Mouse (Mus musculus) CH12.LX (cell line): ENCODE results near the gene Itpk1. TPM values are rescaled to one million over a fixed set of nuclear protein-coding genes. Genes with fewer than 3 reads are reported as not detected.

Experiments
- DNase-seq: peaks from one replicate; pipeline ENCODE4 v3.0.0-alpha.2; 2013; ENCODE audit errors: extremely low read depth
- H3K27ac ChIP-seq: 2 replicates; pipeline ENCODE4 v1.5.1; 2012; ENCODE audit warnings: low read depth, mild to moderate bottlenecking, control low read depth, moderate library complexity; ENCODE audit not compliant: insufficient read depth
- H3K27me3 ChIP-seq: replicated peaks from 2 replicates; pipeline ENCODE3; 2012; ENCODE audit warnings: inconsistent platforms
- H3K36me3 ChIP-seq, 2 experiments: replicated peaks in 1 of 2; 2 replicates each; pipeline versions ENCODE3 to v1.6.1; 2012; ENCODE audit warnings: inconsistent platforms in 1 of 2, low read length in 1 of 2, mild to moderate bottlenecking in 1 of 2, mixed read lengths in 1 of 2, moderate library complexity in 1 of 2; ENCODE audit not compliant: control insufficient read depth in 1 of 2, insufficient read depth in 1 of 2
- H3K4me1 ChIP-seq, 2 experiments: 2 replicates each; pipeline ENCODE4 v1.6.1; 2012; ENCODE audit warnings: inconsistent platforms in 1 of 2, moderate library complexity in 1 of 2; ENCODE audit not compliant: insufficient read depth in 2 of 2, control insufficient read depth in 1 of 2
- H3K4me2 ChIP-seq: 2 replicates; pipeline ENCODE4 v1.6.1; 2012; ENCODE audit warnings: low read depth, mild to moderate bottlenecking, control low read depth; ENCODE audit not compliant: poor library complexity, insufficient read depth, severe bottlenecking
- H3K4me3 ChIP-seq, 3 experiments: fragments of 150-350 bp in 1 of 3; sonication (generic) in 1 of 3; replicated peaks in 1 of 3; 2 replicates each; pipeline versions ENCODE3 to v1.5.1; 2011 to 2012; ENCODE audit warnings: low read depth in 2 of 3, low read length in 2 of 3, mild to moderate bottlenecking in 2 of 3, moderate library complexity in 2 of 3, control low read depth in 1 of 3, improper control_type of control experiment in 1 of 3, inconsistent platforms in 1 of 3, mixed read lengths in 1 of 3; ENCODE audit not compliant: poor library complexity in 1 of 3
- H3K79me2 ChIP-seq: replicated peaks from 2 replicates; pipeline ENCODE4 v1.6.1; 2012; ENCODE audit warnings: mild to moderate bottlenecking, moderate library complexity; ENCODE audit not compliant: control insufficient read depth, poor library complexity, insufficient read depth, severe bottlenecking; ENCODE audit errors: extremely low read depth
- H3K9ac ChIP-seq: 2 replicates; pipeline ENCODE4 v1.6.1; 2012; ENCODE audit warnings: low read depth, mild to moderate bottlenecking, control low read depth, moderate library complexity; ENCODE audit not compliant: insufficient read depth
- H3K9me3 ChIP-seq: replicated peaks from 2 replicates; pipeline ENCODE3; 2012; ENCODE audit warnings: low read length, inconsistent platforms, mixed read lengths
- E2F4 ChIP-seq: IDR thresholded peaks from 2 replicates; pipeline ENCODE4 v1.6.1; 2011; ENCODE audit warnings: low read depth, low read length, improper control_type of control experiment; ENCODE audit not compliant: insufficient replicate concordance
- ELF1 ChIP-seq: IDR thresholded peaks from 2 replicates; pipeline ENCODE4 v1.6.1; 2014; ENCODE audit warnings: low read depth, mild to moderate bottlenecking, inconsistent platforms, low read length, improper control_type of control experiment
- ETS1 ChIP-seq: conservative IDR thresholded peaks from 2 replicates; pipeline ENCODE4 v1.6.1; 2012; ENCODE audit warnings: low read depth, mild to moderate bottlenecking, inconsistent platforms, low read length, improper control_type of control experiment, moderate library complexity
- HCFC1 ChIP-seq: IDR thresholded peaks from 2 replicates; pipeline ENCODE4 v1.6.1; 2012; ENCODE audit warnings: low read depth, mild to moderate bottlenecking, inconsistent platforms, low read length, improper control_type of control experiment
- JUND ChIP-seq: conservative IDR thresholded peaks from 2 replicates; pipeline ENCODE4 v1.6.1; 2011; ENCODE audit warnings: low read depth, low read length, improper control_type of control experiment
- MEF2A ChIP-seq: IDR thresholded peaks from 2 replicates; pipeline ENCODE4 v1.6.1; 2014; ENCODE audit warnings: low read depth, mild to moderate bottlenecking, inconsistent platforms, low read length, improper control_type of control experiment, borderline replicate concordance
- MYC ChIP-seq: IDR thresholded peaks from 2 replicates; pipeline ENCODE4 v1.6.1; 2011; ENCODE audit warnings: low read depth, mild to moderate bottlenecking, improper control_type of control experiment, low read length
- PAX5 ChIP-seq: IDR thresholded peaks from 2 replicates; pipeline ENCODE4 v1.6.1; 2012; ENCODE audit warnings: low read length, inconsistent platforms, mixed read lengths
- POLR2A ChIP-seq: IDR thresholded peaks from 2 replicates; pipeline ENCODE4 v1.6.1; 2011; ENCODE audit warnings: low read depth, mild to moderate bottlenecking, improper control_type of control experiment, low read length
- SMC3 ChIP-seq: IDR thresholded peaks from 2 replicates; pipeline ENCODE4 v1.6.1; 2011; ENCODE audit warnings: low read depth, low read length, improper control_type of control experiment
- USF1 ChIP-seq: IDR thresholded peaks from 2 replicates; pipeline ENCODE4 v1.6.1; 2014; ENCODE audit warnings: low read depth, mild to moderate bottlenecking, inconsistent platforms, low read length, improper control_type of control experiment
- dilution Hi-C: fragments of 300-500 bp; cut with MboI; formaldehyde crosslinking; loops from 2 replicates; pipeline ENCODE4 v1.14.3; 2020; ENCODE audit warnings: low sequenced_read_pairs; ENCODE audit not compliant: extremely low pct_unique_long_range_greater_than_20kb, extremely low pct_ligation_motif_present
- in situ Hi-C: fragments of 300-500 bp; cut with MboI; formaldehyde crosslinking; loops from 3 replicates; pipeline ENCODE4 v1.14.3; 2019; ENCODE audit warnings: low sequenced_read_pairs, low pct_ligation_motif_present, low pct_unique_long_range_greater_than_20kb, mixed read lengths
- polyA plus RNA-seq: library from polyadenylated mRNA; unstranded; fragments of >175 nt; gene quantifications from 2 replicates; pipeline ENCODE4 v1.2.1, GENCODE M21; 2012; ENCODE audit warnings: low read depth; ENCODE audit not compliant: insufficient read length
- total RNA-seq, 2 experiments: library from RNA; depleted of rRNA; stranded (reverse); fragments of 300-350 nt in 1 of 2; fragments of >200 nt in 1 of 2; gene quantifications; 2 replicates each; pipeline ENCODE4 v1.2.3; 2012 to 2014

Gene Itpk1
- total and polyA plus RNA-seq, 3 experiments = 14.0 to 25.1 (median 19.2) TPM

GRCm38 (mm10) chr12:102643316-102643715 lies 61.4 kb downstream of the Itpk1 start:
- Histone ChIP-seq H3K4me2 (no peak overlapping the region), H3K27me3 (no peaks in the 10 kb centered on the region), H3K4me3 (no peak overlapping the region), H3K79me2 (peaks cover 5% of the 10 kb centered on the region; the same call in 1 of the 2 replicates), H3K9me3 (no peaks in the 10 kb centered on the region), H3K4me1 (peaks cover 39 to 80% of the 10 kb centered on the region in 2 experiments), H3K36me3 (peaks cover 0 to 22% of the 10 kb centered on the region in 2 experiments), H3K27ac (no peak overlapping the region)
- dilution Hi-C loops (no loop called here), in situ Hi-C loops (loop anchor here (10.0 kb wide), 1 partner anchor 51 kb away; no protein-coding TSS in a partner anchor)
- DNase-seq = no peak
- TF ChIP-seq JUND (no peak), MEF2A (no peak), PAX5 (no peak)
- TF ChIP-seq, all 38 proteins: peak for 0
- no peak overlapping the region for H3K9ac ChIP-seq

GRCm38 (mm10) chr12:102640436-102641163 lies 64.1 kb downstream of the Itpk1 start:
- no peak overlapping the region for H3K4me2 ChIP-seq
- TF ChIP-seq SMC3 (no peak), HCFC1 (no peak)
- no peak overlapping the region for H3K9ac ChIP-seq
- H3K27me3 ChIP-seq = no peaks in the 10 kb centered on the region
- H3K4me1 ChIP-seq = peaks cover 20 to 53% of the 10 kb centered on the region in 2 experiments
- dilution Hi-C loops = no loop called here
- in situ Hi-C loops = loop anchor here (10.0 kb wide), 1 partner anchor 54 kb away; no protein-coding TSS in a partner anchor
- no peak overlapping the region for H3K4me3 ChIP-seq
- H3K27ac ChIP-seq = no peak overlapping the region
- H3K79me2 ChIP-seq = no peaks in the 10 kb centered on the region
- H3K36me3 ChIP-seq = peaks cover 0 to 40% of the 10 kb centered on the region in 2 experiments
- no peaks in the 10 kb centered on the region for H3K9me3 ChIP-seq
- DNase-seq = no peak

- dilution Hi-C loops = no loop called here
Observed at GRCm38 (mm10) chr12:102638878-102639277, 65.9 kb downstream of the Itpk1 start.

More at GRCm38 (mm10) chr12:102638878-102639277, 65.9 kb downstream of the Itpk1 start:
- no peaks in the 10 kb centered on the region for H3K79me2 ChIP-seq
- no peak for DNase-seq
- no peak for TF ChIP-seq SMC3
- TF ChIP-seq POLR2A = no peak
- TF ChIP-seq MYC = no peak
- TF ChIP-seq ETS1 = no peak
- no peak for TF ChIP-seq E2F4
- no peak for TF ChIP-seq USF1
- TF ChIP-seq HCFC1 = no peak
- TF ChIP-seq ELF1 = no peak
- no peak overlapping the region for H3K4me3 ChIP-seq
- no peaks in the 10 kb centered on the region for H3K9me3 ChIP-seq
- no peak overlapping the region for H3K4me2 ChIP-seq
- in situ Hi-C loops = no loop called here
- no peaks in the 10 kb centered on the region for H3K27me3 ChIP-seq
- H3K9ac ChIP-seq = no peak overlapping the region
- peaks cover 3 to 53% of the 10 kb centered on the region in 2 experiments for H3K36me3 ChIP-seq
- no peak overlapping the region for H3K27ac ChIP-seq
- H3K4me1 ChIP-seq = peaks cover 7 to 36% of the 10 kb centered on the region in 2 experiments
